Mouse (Mus musculus) cerebellum, postnatal 10 days (tissue): ENCODE measurements around the gene Strn.

Source experiments
- DNase-seq, 2 experiments: peaks; one replicate each; pipeline ENCODE4 v3.0.0; 2021; ENCODE audit warnings: mixed read lengths in 2 of 2

The Strn gene

GRCm38 (mm10) chr17:78611117-78611516 is 125.9 kb downstream of the Strn start:
- peak; percentile 50 to 52 for DNase-seq

DNA sequence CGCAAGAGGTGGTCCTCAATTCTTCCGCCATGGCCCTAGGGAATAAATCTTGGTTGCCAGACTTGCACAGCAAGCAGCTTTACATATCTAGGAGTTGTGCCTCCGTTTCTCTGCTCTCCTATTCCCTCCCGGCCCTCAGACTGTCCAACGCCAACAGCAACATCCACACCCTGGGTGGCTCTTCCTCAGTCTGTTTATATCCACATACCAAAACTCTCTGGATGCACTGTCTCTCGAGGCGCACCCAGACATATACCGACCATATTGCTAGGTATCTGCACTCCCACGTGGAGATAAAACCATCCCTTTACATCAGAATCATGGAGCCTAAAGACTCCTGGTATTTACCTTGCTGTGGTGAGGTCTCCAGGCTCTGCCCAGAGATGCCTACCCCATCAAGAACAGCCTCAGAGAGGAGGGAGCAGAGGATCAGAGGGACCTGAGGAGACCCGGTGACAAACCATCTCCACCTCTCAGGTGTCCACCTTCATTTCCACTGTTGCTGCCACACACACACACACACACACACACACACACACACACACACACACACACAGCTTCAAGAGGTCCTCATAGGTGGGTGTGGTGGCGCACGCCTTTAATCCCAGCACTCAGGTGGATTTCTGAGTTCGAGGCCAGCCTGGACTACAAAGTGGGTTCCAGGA is 127.7 kb downstream of the Strn start:
- DNase-seq = no peak

DNA sequence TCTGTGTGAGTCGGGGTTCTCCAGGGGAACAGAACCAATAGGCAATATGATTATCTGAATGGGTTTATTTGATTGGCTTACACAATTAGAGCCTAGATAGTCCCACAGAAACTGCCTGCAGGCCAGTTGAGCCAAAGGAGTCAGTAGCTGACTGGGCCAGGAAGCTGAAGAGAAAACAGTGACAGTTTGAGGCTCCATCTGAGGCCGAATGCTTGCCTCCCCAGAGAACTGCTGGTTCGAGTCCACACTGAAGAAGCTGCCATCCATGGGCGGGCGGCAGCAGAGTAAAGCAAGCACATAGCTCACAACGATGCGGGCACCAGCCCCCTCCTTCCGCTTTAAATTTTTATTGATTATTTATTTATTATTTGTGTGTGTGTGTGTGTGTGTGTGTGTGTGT is 128.3 kb downstream of the Strn start:
- no peak for DNase-seq

DNA sequence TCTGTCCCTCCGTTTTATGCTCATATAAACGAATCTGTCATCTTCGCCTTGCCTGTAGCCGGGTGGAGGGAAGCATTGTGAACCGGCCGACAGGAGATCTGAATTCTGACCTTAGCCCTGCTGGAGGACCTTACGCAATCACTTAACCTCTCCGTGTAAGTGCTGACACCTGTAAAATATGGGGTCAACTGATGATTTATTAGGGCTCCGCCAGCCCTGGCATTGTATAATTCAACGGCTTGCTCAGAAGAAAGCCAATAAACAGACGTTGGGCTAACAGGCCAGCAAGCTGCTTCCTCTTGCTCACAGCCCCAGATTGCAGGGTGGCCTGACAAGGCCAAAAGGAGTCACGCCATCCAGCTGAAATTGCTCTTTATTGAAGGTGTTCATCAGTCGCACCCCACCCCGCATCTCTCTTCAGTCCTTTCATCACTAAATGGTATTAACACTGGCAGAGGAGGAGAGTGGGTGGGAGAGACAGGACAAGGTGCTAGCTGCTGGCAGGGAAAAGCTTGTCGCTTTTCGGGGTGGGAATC is 128.8 kb downstream of the Strn start:
- DNase-seq = no peak

DNA sequence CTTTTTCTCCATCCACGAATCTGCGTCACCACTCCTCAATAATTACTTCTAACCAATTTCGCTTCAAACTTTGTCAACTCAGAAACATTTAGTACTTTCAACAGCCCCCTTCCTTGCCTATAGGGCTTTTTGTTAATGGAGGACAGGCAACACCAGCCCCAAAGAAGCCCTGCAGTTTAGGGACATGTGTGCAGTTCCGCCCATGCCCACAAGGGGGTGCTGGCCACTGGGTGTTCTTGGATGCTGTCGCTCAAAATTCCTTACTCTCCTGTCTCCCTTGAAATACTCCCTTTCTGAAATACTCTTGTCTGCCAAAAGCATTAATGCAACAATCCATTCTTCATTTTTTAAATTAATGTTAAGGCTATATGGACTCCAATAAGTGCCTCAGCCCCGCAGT is 132.6 kb downstream of the Strn start:
- peak; percentile 81 to 87 for DNase-seq

DNA sequence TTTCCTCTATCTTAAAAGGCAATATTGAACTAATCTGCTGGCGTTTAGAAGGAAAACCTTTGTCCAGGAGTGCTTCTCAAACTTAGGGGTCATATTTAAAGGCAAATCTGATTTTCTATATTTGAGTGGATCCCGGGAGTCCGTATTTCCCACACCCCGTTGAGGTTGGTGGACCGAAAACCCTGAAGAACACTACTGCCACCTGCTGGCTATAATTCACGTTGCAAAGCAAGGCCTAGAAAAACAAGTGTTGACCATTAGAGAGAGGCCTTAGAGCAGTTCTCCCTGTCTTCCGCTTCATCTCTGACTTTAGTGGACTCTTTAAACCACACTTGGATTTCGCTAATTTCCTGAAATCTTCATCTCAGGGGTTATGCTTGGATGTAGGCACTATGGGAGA is 133.1 kb downstream of the Strn start:
- DNase-seq = peak; percentile 90 to 94

DNA sequence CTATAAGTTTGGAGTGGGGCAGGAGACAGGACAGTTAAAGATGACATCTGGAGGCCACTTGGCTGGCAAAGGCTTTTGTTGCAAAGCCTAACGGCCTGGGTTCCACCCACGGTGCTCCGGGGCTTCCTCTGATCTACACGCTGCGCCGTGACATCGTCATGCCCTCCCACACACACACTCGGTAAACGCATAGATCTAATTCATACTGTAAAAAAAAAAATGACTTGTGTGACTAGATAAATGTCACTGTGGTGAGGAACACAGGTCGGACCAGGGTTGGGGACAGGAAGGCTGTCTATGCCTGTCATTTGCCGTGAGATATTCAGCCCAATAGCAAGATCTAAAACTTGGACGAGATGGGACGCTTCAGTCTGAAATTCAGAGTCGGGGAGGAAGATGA is 134.7 kb downstream of the Strn start:
- no peak for DNase-seq

DNA sequence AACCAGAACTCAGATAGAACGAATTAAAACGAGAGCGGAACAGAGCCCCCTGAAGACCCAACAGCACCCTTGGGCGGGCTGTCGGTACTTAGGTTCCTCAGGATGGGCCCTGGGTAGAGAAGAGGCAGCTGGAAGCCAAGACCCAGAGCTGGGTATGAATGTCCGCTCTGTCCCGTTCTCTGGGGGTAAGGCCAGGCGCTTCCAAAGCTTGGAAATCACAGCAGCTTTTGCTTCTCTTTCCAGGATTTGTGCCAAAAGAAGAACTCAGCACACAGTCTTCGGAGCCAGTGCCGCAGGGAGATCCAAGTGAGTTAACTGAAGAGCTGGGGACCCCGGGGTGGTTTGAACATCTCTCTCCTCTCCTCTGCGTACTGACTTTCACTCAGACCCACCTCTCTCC is 135.4 kb downstream of the Strn start:
- DNase-seq = peak; percentile 42 to 44

DNA sequence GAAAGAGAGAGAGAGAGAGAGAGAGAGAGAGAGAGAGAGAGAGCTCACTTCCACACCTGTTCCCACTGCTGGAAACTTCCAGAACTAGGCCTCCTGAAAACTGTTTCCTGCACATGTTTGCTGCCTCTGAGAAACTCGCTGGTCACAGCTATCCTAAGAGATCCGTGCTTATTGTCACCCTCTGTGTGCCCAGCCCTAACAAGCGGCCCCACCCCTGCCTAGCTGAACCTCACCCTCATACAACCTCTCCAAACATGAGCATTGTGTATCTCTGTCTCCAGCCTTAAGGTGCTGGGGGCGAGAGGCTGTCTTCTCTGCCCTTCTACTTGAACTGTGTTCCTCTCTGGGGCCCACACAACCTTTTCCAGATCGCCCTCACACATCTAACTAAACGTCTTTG is 136.0 kb downstream of the Strn start:
- no peak for DNase-seq
